Mouse (Mus musculus): Measurements from ENCODE around the gene Dnah2.

Dnah2 gene

GRCm38 (mm10) chr11:69528031-69528390 lies 20.9 kb downstream of the Dnah2 start:
- DNase-seq (ENCODE audit: low spot score), result no peak

- DNase-seq (ENCODE audit: low spot score), result no peak
Measured at GRCm38 (mm10) chr11:69527098-69528030, 21.5 kb downstream of the Dnah2 start.

- DNase-seq (ENCODE audit: low spot score), result no peak
Measured at GRCm38 (mm10) chr11:69526631-69527030, 22.3 kb downstream of the Dnah2 start.

DNA sequence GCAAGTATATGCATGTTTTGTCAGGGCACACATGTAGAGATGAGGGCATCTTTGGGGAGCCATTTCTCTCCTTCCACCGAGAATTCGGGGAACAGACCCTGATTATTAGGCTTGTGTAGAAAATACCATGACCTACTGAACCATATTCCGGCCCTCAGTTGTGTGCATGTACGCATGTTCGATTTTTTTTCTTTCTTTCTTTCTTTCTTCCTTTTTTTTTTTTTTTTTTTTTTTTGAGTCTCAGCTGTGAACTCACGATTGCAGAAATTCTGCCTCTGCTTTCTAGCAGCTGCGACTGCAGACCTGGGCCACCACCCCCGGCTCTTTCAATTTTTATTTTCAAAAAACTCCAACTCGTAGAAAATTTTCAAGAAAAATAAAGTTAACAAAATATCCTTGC lies 23.2 kb downstream of the Dnah2 start:
- no peak for DNase-seq (ENCODE audit: low spot score)

GRCm38 (mm10) chr11:69523651-69524050 lies 25.3 kb downstream of the Dnah2 start:
- DNase-seq (ENCODE audit: low spot score), result no peak

DNA sequence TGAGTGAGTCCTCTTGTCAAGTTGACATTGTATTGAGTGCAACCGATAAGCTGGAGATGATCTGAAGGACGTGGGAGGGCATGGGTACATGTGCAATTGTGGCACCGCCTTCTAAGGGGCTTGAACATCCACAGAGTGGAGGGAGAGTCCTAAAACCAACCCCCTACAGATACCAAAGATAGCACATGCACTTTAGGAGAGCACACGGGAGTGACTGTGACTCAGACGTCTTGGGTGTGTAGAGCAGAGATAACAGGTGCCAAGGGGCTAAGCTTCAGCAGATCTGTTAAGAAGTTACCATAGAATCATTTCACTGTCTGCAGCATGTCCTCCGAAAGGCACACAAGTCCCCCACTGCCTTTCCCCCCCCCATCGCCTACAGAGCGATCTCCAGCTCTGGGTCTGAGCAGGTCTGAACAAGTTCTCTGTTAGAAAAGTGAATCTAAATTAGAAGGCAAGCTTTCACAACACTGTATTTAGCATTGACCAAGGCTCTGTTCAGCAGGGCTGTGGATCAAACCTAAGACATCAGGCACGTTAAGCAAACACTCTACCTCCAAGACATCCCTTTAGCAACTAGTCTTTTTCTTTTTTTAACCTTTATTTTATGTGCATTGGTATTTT lies 27.3 kb downstream of the Dnah2 start:
- DNase-seq (ENCODE audit: low spot score), result no peak

GRCm38 (mm10) chr11:69519976-69520375 lies 28.9 kb downstream of the Dnah2 start:
- DNase-seq (ENCODE audit: low spot score), result no peak

DNA sequence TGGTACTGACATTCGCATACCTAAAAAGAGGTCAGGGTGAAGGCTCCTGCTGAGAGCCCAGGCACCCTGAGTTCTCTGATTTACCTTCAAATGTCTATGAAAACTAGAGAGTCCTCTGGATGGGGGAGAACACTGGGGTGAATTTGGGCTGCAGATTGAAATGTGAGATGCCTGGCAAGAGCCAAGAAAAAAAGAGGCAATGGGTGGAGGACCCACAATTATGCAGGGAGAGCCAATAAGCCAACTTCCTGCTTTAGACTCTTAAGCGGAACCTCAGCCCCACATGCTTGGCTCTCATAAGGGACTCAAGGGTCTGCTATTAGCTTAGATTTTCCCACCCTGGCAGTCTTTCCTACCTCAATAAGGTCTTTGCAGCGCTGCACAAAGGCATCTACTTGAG lies 32.2 kb downstream of the Dnah2 start:
- no peak for DNase-seq (ENCODE audit: low spot score)

GRCm38 (mm10) chr11:69516151-69516640 lies 32.7 kb downstream of the Dnah2 start:
- no peak for DNase-seq (ENCODE audit: low spot score)

- peak; percentile 62 for DNase-seq (ENCODE audit: low spot score)
Measured at GRCm38 (mm10) chr11:69513840-69514239, 35.1 kb downstream of the Dnah2 start.

- DNase-seq (ENCODE audit: low spot score), result peak; percentile 56
Measured at GRCm38 (mm10) chr11:69510796-69511496, 38.0 kb downstream of the Dnah2 start.

DNA sequence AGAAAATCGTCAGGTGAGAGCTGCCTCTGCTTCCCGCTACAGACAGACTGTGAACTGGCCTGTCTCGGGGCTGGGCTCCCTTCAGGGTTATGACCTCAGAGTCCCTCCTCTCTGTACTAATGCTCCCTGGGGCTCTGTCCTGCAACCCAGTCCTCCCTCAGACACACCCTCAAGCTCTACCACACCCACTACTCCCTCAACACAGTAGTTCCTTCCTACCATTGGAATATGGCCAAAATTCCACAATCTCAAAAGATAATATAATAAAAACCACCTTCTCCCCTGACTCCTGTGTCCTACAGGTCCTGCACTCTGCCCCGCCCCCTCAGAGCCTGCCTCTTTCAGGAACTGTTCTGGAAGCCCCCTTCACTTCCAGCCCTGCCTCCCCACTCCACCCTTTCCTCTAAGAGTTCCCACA lies 45.0 kb downstream of the Dnah2 start:
- no peak for DNase-seq (ENCODE audit: low spot score)

DNA sequence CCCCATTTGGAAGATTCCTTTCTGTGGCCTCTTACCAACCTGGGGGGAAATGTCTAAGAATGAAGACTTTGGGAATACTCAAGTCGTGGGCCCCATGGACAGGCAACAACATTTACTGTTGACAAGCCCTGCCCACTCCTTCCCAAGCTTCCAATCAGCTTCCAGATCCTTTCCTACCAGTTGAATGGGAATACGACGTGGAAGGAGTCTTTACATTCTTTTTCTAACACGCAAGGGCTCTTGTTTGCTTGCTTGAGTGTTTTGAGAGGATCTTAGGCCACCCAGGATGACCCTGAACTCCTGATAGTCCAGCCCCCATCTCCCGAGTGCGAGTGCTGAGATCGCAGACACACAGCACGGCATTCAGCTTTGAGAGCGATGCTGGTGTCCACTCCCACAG lies 47.4 kb downstream of the Dnah2 start:
- DNase-seq (ENCODE audit: low spot score), result no peak

DNA sequence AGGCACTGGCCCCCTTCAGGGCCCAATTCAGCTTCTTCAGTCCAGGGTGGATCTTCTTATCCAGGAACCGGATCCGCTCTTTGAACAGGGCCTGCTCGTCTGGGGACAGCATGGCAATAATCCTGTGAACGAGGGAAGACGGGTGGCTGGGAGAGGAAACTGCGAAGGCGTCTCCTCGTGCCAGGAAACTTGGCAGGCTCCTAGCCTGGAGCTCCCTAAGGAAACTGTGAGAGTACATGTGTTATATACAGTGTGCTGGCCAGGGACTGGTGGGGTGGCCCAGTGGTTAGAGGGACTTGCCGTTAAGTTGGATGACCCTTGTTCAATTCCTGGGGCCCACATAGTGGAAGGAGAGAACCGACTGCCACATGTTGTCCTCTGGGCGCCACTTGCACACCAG lies 49.8 kb downstream of the Dnah2 start:
- DNase-seq (ENCODE audit: low spot score), result no peak

GRCm38 (mm10) chr11:69491711-69492110 lies 57.2 kb downstream of the Dnah2 start:
- no peak for DNase-seq (ENCODE audit: low spot score)

DNA sequence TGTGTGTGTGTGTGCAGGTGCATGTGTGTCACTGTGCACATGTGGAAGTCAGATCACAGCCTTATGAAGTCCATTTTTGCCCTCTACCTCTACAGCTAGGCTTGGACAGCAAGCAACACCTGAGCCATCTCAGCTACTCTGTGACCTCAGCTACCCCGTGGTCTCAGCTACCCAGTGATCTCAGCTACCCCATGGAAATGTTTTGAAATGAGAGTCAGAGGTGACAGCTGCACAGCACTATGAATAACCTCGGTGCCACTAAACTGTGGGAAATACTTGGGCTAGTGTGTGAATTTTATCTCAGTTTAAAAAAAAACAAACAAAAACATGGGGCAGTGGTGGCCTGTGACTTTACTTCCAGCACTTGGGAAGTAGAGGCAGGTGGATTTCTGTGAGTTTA lies 58.0 kb downstream of the Dnah2 start:
- no peak for DNase-seq (ENCODE audit: low spot score)

GRCm38 (mm10) chr11:69487474-69487873 lies 61.4 kb downstream of the Dnah2 start:
- no peak for DNase-seq (ENCODE audit: low spot score)

GRCm38 (mm10) chr11:69477645-69478044 lies 71.3 kb downstream of the Dnah2 start:
- no peak for DNase-seq (ENCODE audit: low spot score)

- DNase-seq (ENCODE audit: low spot score), result no peak
Measured at GRCm38 (mm10) chr11:69476802-69477201, 72.1 kb downstream of the Dnah2 start.

DNA sequence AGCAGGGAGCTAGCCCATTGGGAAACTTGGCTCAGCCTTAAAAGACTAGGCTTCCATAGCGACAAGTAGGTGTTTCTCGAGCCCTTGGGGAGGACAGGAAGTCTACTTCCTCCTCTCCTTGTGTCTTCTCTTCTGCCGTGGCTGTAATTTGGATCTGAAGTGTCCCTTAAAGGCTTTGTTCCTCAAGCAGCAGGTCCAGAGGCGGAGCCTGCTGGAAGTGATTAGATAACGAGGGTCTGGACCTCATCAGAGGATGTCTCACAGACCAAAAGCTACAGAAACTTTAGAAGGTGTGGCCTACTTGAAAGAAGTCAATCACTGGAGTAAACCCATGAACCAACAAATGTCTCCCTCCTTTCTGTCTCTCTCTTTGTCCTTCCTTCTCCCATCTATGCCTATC lies 74.2 kb downstream of the Dnah2 start:
- no peak for DNase-seq (ENCODE audit: low spot score)

- no peak for DNase-seq (ENCODE audit: low spot score)
Measured at GRCm38 (mm10) chr11:69472687-69473086, 76.2 kb downstream of the Dnah2 start.

- DNase-seq (ENCODE audit: low spot score), result no peak
Measured at GRCm38 (mm10) chr11:69471491-69471890, 77.4 kb downstream of the Dnah2 start.

GRCm38 (mm10) chr11:69469301-69469700 lies 79.6 kb downstream of the Dnah2 start:
- DNase-seq (ENCODE audit: low spot score), result no peak
